Mouse (Mus musculus) ZHBTc4 (cell line): ENCODE results near the gene Hoxd3.

Experiments used
- DNase-seq: peaks from one replicate; pipeline ENCODE4 v3.0.0-alpha.2; 2011; ENCODE audit warnings: low read depth, low spot score

Hoxd3 gene

GRCm38 (mm10) chr2:74777536-74778275 lies 66.0 kb downstream of the Hoxd3 start:
- DNase-seq: peak; percentile 27

GRCm38 (mm10) chr2:74781386-74781785 lies 69.7 kb downstream of the Hoxd3 start:
- DNase-seq: no peak

- DNase-seq: no peak
These were observed 83.8 kb downstream of the Hoxd3 start for GRCm38 (mm10) chr2:74795531-74795930.
